Mouse (Mus musculus): Measurements from ENCODE around the gene Mis12. TPM values are rescaled to one million over a fixed set of nuclear protein-coding genes. Genes with fewer than 3 reads are reported as not detected.

The Mis12 gene
- polyA plus RNA-seq (2012; rRNA removed) = 3.5 and 4.7 TPM in 2 replicates

DNA sequence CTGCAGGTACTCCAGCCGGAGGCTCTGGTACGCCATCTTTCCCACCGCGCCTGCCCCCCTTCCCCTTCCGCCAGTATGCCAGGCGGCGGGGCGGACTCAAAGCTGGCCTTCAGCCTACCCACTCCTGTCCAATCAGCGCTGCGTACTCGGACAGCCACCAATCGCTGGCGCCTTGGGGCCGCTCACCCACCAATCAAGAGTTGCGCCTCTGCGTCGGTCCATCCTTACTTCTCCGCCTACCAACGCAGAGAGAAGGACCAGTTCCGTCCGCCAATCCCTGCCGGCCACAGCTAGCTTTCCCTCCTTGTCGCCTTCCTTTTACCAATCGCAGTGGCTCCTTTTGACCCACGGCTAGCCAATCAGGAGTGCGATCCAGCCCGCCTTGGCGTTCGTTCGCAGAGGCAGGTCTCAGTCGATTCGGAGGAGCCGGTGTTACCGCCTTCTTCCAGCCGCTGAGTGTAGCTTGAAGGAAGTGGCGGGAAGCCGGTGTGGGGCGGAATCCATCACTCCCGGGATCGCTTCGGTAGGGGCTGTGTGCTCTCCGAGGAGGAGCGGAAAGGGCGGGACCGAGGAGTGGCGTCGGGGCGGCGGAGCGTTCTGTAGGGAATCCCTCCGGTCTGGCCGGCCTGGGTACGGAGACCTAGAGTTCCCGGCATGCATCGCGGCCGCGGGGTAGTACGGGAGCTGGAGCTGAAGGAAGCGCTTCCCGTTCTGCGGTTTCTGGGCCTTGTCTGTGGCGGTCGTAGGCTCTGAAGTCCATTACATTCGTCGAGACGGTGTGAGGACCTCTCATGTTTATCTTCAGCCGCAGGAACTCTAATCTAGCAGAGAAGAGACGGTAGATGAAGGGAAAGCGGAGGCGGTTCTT, at the start of gene Mis12, which contains the start of gene Derl2:
TSS of gene Mis12 (plus strand) at position 411 of the 868 bp plus-strand sequence.
TSS of gene Derl2 (minus strand) at position 641 of the 868 bp plus-strand sequence.
- H3K27ac ChIP-seq (ENCODE audit: control insufficient read depth, insufficient read depth, low read depth, low read length) = peak within 1 kb of the TSS; percentile 83
- peak within 1 kb of the TSS; percentile 97 for H3K4me3 ChIP-seq (ENCODE audit: control insufficient read depth, low read depth, low read length)
- H3K27me3 ChIP-seq (ENCODE audit: control insufficient read depth, insufficient read depth, low read length) = no peaks in the 10 kb centered on the region
- peaks cover under 1% of the 10 kb centered on the region for H3K36me3 ChIP-seq (ENCODE audit: control insufficient read depth, insufficient read depth, low read length)
- peaks cover 2% of the 10 kb centered on the region; the same call in 1 of the 2 replicates for H3K4me1 ChIP-seq (ENCODE audit: control insufficient read depth, insufficient read depth, low read length)
- TF ChIP-seq CTCF (IDR thresholded peaks at IDR 0.05; ENCODE audit: control insufficient read depth, insufficient read depth, insufficient replicate concordance, low read depth, low read length) (no peak), POLR2A (IDR thresholded peaks at IDR 0.05; ENCODE audit: control insufficient read depth, low read depth, low read length) (peak; percentile 80)

DNA sequence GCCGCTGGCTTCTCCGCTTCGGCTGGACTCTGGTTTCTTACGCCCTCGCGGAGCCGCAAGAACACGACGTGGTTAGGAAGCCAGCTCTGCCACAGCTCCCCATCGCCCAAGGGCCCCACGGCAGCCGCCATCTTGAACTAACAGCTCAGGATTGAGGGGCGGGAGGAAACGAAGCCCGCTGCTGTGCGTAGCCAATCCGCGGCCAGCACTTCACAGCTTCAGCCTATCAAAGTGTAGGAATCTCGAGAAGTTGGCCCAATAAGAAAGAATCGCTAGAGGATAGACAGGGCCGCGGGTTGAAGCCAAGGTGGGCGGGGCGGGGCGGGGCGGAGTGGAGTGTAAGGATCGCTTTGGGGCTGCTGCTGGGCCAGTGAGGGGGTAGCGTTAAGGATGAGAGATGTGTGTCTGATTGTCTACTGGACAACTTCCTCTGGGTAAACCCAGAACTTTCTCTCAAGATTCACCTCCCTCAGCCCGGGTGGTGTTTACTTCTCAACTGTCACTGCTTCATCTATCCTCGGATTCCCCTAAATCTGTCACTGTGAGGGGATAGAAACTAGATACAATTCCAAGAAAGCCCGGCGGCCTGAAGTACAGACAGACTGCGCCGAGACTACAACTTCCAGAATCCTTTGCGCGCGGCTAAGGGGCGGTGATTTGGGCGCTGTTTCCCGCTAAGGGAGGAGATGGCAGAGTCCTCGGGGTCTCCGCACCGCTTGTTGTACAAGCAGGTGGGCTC, 49.4 kb upstream of the Mis12 start, which contains the start of the genes Nup88 and Rpain:
TSS of gene Nup88 (minus strand) at position 153 of the 739 bp plus-strand sequence.
TSS of gene Rpain (plus strand) at position 393 of the 739 bp plus-strand sequence.
- H3K4me3 ChIP-seq (ENCODE audit: control insufficient read depth, low read depth, low read length) = peak within 1 kb of the TSS; percentile 89
- peak within 1 kb of the TSS; percentile 94 for H3K27ac ChIP-seq (ENCODE audit: control insufficient read depth, insufficient read depth, low read depth, low read length)
- peaks cover 4% of the 10 kb centered on the region for H3K4me1 ChIP-seq (ENCODE audit: control insufficient read depth, insufficient read depth, low read length)
- no peaks in the 10 kb centered on the region for H3K27me3 ChIP-seq (ENCODE audit: control insufficient read depth, insufficient read depth, low read length)
- no peaks in the 10 kb centered on the region; the same call in 1 of the 2 replicates for H3K36me3 ChIP-seq (ENCODE audit: control insufficient read depth, insufficient read depth, low read length)
- TF ChIP-seq POLR2A (IDR thresholded peaks at IDR 0.05; ENCODE audit: control insufficient read depth, low read depth, low read length) = peak; percentile 98
- no peak for TF ChIP-seq CTCF (IDR thresholded peaks at IDR 0.05; ENCODE audit: control insufficient read depth, insufficient read depth, insufficient replicate concordance, low read depth, low read length)

DNA sequence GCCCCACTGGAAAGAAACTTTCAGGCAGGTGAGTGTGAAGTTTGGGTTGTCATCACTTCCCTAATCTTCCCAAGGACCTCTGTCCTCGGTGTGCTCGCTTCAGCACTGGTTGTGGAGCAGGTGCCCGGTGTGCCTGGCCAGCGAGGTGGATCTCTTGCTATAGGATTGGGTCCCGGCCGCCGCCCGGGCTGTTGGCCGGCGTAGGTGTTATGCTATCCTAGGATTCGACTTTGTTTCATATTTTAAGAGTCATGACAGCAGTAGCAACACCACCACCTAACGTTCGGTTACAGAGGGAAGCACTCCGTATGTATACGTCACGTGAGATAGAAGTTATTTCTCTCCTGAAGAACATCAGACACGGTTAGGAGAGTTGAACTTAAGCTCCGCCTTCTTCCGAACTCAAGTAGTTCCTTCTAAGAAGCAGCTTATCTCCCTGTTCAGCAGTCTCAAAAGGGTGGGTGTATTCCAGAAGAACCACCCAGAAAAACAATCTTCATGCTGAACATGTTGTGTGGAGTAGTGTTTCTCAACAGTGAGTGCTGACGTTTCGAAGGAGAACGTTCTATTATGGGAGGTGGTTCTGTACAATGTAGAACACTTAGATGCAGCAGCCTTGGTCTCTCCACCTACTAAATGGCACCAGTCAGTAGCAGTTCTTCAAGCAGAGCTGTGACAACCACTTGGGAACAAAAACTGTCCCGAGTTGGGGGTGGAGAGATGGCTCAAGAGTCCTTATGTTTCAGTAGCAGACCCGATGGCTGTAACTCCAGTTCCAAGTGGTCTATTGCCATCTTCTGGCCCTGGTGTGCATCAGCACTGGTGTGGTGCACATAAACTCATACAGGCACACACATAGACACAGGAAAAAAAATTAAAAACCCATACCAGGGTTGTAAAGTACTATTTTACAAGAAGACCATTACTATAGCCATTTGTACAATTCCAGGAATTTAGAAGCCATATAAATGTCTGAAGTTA, 48.6 kb upstream of the Mis12 start:
- Histone ChIP-seq H3K27ac (ENCODE audit: control insufficient read depth, insufficient read depth, low read depth, low read length) (peak overlapping the region; percentile 94), H3K36me3 (ENCODE audit: control insufficient read depth, insufficient read depth, low read length) (no peaks in the 10 kb centered on the region)
- TF ChIP-seq CTCF (IDR thresholded peaks at IDR 0.05; ENCODE audit: control insufficient read depth, insufficient read depth, insufficient replicate concordance, low read depth, low read length) (no peak), POLR2A (IDR thresholded peaks at IDR 0.05; ENCODE audit: control insufficient read depth, low read depth, low read length) (no peak)

DNA sequence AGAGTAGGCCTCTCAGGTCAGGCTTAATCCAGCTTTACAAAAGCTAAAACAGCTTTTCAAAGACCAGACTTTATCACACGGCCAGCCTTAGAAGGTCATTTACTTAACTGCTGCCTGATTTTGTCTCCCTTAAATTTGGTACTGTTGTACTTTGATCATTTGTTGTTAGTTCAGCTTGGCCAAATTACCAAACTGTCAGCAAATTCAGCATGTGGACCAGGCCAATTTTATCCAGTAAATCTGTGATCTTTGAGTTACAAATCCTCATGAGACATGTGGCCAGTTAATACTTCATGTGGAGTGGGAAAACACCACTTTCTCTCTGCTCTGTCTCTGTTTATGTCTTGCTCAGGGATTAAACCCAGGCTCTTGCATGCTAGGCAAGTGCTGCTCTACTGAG, 46.8 kb upstream of the Mis12 start:
- H3K4me1 ChIP-seq (ENCODE audit: control insufficient read depth, insufficient read depth, low read length) = peaks cover 4% of the 10 kb centered on the region
- no peak overlapping the region for H3K27ac ChIP-seq (ENCODE audit: control insufficient read depth, insufficient read depth, low read depth, low read length)
- TF ChIP-seq POLR2A (IDR thresholded peaks at IDR 0.05; ENCODE audit: control insufficient read depth, low read depth, low read length) = no peak
- TF ChIP-seq CTCF (IDR thresholded peaks at IDR 0.05; ENCODE audit: control insufficient read depth, insufficient read depth, insufficient replicate concordance, low read depth, low read length) = no peak
- peak overlapping the region; percentile 58 for H3K4me3 ChIP-seq (ENCODE audit: control insufficient read depth, low read depth, low read length)
- peaks cover 2% of the 10 kb centered on the region; the same call in 1 of the 2 replicates for H3K36me3 ChIP-seq (ENCODE audit: control insufficient read depth, insufficient read depth, low read length)
- no peaks in the 10 kb centered on the region for H3K27me3 ChIP-seq (ENCODE audit: control insufficient read depth, insufficient read depth, low read length)

More for the DNA sequence above, 48.6 kb upstream of the Mis12 start:
- Histone ChIP-seq H3K4me3 (ENCODE audit: control insufficient read depth, low read depth, low read length) (peak overlapping the region; percentile 89), H3K4me1 (ENCODE audit: control insufficient read depth, insufficient read depth, low read length) (peaks cover 4% of the 10 kb centered on the region), H3K27me3 (ENCODE audit: control insufficient read depth, insufficient read depth, low read length) (no peaks in the 10 kb centered on the region)

DNA sequence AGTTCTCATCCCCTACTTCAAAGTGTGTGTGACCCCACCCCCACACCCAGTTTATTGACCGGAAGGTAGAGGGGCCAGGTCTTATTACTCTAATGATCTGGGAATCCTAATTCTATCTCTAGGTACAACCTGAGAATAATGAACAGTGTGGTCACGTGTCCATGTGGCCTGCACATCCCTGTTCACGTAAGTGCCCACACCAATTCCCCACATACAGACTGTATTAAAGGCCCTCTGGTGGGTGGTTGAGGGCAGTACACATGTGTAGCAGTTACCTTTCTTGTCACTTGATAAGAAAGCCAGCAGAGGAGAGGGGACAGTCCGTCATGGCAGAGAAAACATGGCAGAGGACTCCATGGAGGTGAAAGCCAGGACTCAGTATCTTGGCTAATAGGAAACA, 45.5 kb upstream of the Mis12 start:
- H3K4me1 ChIP-seq (ENCODE audit: control insufficient read depth, insufficient read depth, low read length) = peaks cover 2% of the 10 kb centered on the region
- H3K4me3 ChIP-seq (ENCODE audit: control insufficient read depth, low read depth, low read length) = no peak overlapping the region
- TF ChIP-seq CTCF (IDR thresholded peaks at IDR 0.05; ENCODE audit: control insufficient read depth, insufficient read depth, insufficient replicate concordance, low read depth, low read length) (no peak), POLR2A (IDR thresholded peaks at IDR 0.05; ENCODE audit: control insufficient read depth, low read depth, low read length) (no peak)
- no peak overlapping the region for H3K27ac ChIP-seq (ENCODE audit: control insufficient read depth, insufficient read depth, low read depth, low read length)
- H3K27me3 ChIP-seq (ENCODE audit: control insufficient read depth, insufficient read depth, low read length) = no peaks in the 10 kb centered on the region
- H3K36me3 ChIP-seq (ENCODE audit: control insufficient read depth, insufficient read depth, low read length) = peaks cover 2% of the 10 kb centered on the region; the same call in 1 of the 2 replicates

DNA sequence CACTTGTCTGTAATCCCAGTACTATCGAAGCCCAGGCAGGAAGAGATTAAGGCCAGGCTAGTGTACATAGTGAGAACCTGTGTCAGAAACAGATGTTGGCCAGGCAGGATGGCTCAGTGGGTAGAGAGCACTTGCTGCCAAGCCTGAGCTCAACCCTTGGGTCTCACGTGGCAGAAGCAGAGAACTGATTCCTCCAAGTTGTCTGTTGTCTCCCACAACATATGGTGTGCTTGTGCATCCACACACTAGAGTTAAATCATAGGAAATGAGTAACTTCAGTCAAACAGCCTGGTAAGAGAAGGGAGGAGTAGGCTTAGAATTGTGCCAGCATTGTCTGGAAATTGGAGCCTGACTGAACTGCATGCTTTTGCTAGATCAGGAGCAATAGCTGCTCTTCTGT, 44.2 kb upstream of the Mis12 start:
- no peak for TF ChIP-seq POLR2A (IDR thresholded peaks at IDR 0.05; ENCODE audit: control insufficient read depth, low read depth, low read length)
- TF ChIP-seq CTCF (IDR thresholded peaks at IDR 0.05; ENCODE audit: control insufficient read depth, insufficient read depth, insufficient replicate concordance, low read depth, low read length) = no peak
- Histone ChIP-seq H3K36me3 (ENCODE audit: control insufficient read depth, insufficient read depth, low read length) (peaks cover 2% of the 10 kb centered on the region; the same call in 1 of the 2 replicates), H3K4me3 (ENCODE audit: control insufficient read depth, low read depth, low read length) (no peak overlapping the region), H3K27me3 (ENCODE audit: control insufficient read depth, insufficient read depth, low read length) (no peaks in the 10 kb centered on the region), H3K4me1 (ENCODE audit: control insufficient read depth, insufficient read depth, low read length) (no peaks in the 10 kb centered on the region; the same call in none of the 2 replicates), H3K27ac (ENCODE audit: control insufficient read depth, insufficient read depth, low read depth, low read length) (no peak overlapping the region)

Data from testis, adult 2 months (tissue).